Mouse (Mus musculus) MEL (cell line): ENCODE data around the gene Hist1h2ae.

ENCODE experiments used
- CTCF ChIP-seq, 3 experiments: IDR thresholded peaks in 2 of 3; conservative IDR thresholded peaks in 1 of 3; 2 replicates each; pipeline ENCODE4 v1.5.1; 2011 to 2012; ENCODE audit warnings: low read length in 3 of 3, low read depth in 2 of 3, mild to moderate bottlenecking in 2 of 3, improper control_type of control experiment in 1 of 3, inconsistent platforms in 1 of 3, mixed read lengths in 1 of 3, moderate library complexity in 1 of 3; ENCODE audit not compliant: control insufficient read depth in 1 of 3, insufficient read depth in 1 of 3, poor library complexity in 1 of 3, severe bottlenecking in 1 of 3
- GATA1 ChIP-seq: IDR thresholded peaks from 2 replicates; pipeline ENCODE4 v1.6.1; 2011; ENCODE audit warnings: low read depth, low read length, improper control_type of control experiment
- MAFK ChIP-seq: IDR thresholded peaks from 2 replicates; pipeline ENCODE4 v1.6.1; 2011; ENCODE audit warnings: low read depth, mild to moderate bottlenecking, low read length, improper control_type of control experiment, borderline replicate concordance
- MAX ChIP-seq: IDR thresholded peaks from 2 replicates; pipeline ENCODE4 v1.6.1; 2011; ENCODE audit warnings: low read length, improper control_type of control experiment
- NELFE ChIP-seq: IDR thresholded peaks from 2 replicates; pipeline ENCODE4 v1.6.1; 2011; ENCODE audit warnings: low read depth, low read length, improper control_type of control experiment
- POLR2A ChIP-seq, 2 experiments: IDR thresholded peaks; 2 replicates each; pipeline ENCODE4 v1.6.1; 2011 to 2012; ENCODE audit warnings: low read length in 2 of 2, mild to moderate bottlenecking in 2 of 2, control low read depth in 1 of 2, improper control_type of control experiment in 1 of 2, low read depth in 1 of 2, moderate library complexity in 1 of 2; ENCODE audit not compliant: control insufficient read depth in 1 of 2, insufficient read depth in 1 of 2, poor library complexity in 1 of 2
- POLR2AphosphoS2 ChIP-seq: IDR thresholded peaks from 2 replicates; pipeline ENCODE4 v1.6.1; 2011; ENCODE audit warnings: low read length, improper control_type of control experiment
- POLR2AphosphoS5 ChIP-seq: IDR thresholded peaks from 2 replicates; pipeline ENCODE4 v1.6.1; 2012; ENCODE audit warnings: low read depth, borderline replicate concordance, mild to moderate bottlenecking, inconsistent platforms, low read length, moderate library complexity, mixed read lengths
- RAD21 ChIP-seq: IDR thresholded peaks from 2 replicates; pipeline ENCODE4 v1.6.1; 2011; ENCODE audit warnings: mild to moderate bottlenecking, low read depth, low read length, improper control_type of control experiment
- SMC3 ChIP-seq: IDR thresholded peaks from 2 replicates; pipeline ENCODE4 v1.6.1; 2011; ENCODE audit warnings: low read depth, low read length, improper control_type of control experiment
- ZMIZ1 ChIP-seq: IDR thresholded peaks from 2 replicates; pipeline ENCODE4 v1.6.1; 2012; ENCODE audit warnings: low read depth, mild to moderate bottlenecking, inconsistent platforms, low read length, improper control_type of control experiment, moderate library complexity
- ZNF384 ChIP-seq: IDR thresholded peaks from 2 replicates; pipeline ENCODE4 v1.6.1; 2012; ENCODE audit warnings: low read depth, mild to moderate bottlenecking, inconsistent platforms, low read length, improper control_type of control experiment

GRCm38 (mm10) chr13:23595185-23595584 is 24.2 kb upstream of the Hist1h2ae start:
- no peak for TF ChIP-seq GATA1
- no peak for TF ChIP-seq CTCF (IDR thresholded peaks at IDR 0.05 in 2 of 3, conservative IDR thresholded peaks at IDR 0.05 in 1 of 3; ENCODE audit: control insufficient read depth in 1 of 3, insufficient read depth in 1 of 3, low read depth in 2 of 3, low read length in 3 of 3, poor library complexity in 1 of 3, severe bottlenecking in 1 of 3)
- TF ChIP-seq ZNF384, result no peak
- TF ChIP-seq MAFK, result no peak
- TF ChIP-seq NELFE, result no peak
- no peak for TF ChIP-seq POLR2A (IDR thresholded peaks at IDR 0.05; ENCODE audit: control insufficient read depth in 1 of 2, insufficient read depth in 1 of 2, low read depth in 1 of 2, low read length in 2 of 2, poor library complexity in 1 of 2)
- no peak for TF ChIP-seq SMC3
- no peak for TF ChIP-seq POLR2AphosphoS5
- TF ChIP-seq POLR2AphosphoS2, result no peak
- TF ChIP-seq ZMIZ1, result no peak
- TF ChIP-seq RAD21, result no peak
- no peak for TF ChIP-seq MAX
